Mouse (Mus musculus): Measurements from ENCODE around the gene 1700015F17Rik. TPM values are rescaled to one million over a fixed set of nuclear protein-coding genes. Genes with fewer than 3 reads are reported as not detected.
A peak's percentile ranks its signal among the peaks of the same experiment; 100 is the strongest.

Gene 1700015F17Rik
- total RNA-seq (2021): not detected
- long read RNA-seq, experiment 1: 0 reads
- long read RNA-seq, experiment 2: 0 reads

DNA sequence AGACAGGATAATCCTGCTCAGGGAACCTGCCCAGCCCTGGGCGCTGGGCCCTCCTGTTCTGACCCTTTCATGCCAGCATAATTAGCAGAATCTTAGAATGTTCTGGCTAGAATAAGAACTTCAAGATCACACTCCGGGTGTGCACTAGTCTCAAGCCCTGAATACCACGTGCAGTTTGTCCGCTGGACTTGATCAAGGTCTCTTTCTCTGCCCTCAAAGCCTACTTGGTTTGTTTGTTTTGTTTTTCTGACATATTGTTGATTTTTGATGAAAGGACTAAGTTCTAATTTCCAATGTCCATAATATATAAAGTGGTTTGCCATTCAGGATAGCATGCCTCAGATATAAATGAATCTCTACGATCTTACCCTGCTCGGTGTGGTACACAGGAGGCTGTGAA lies at the start of gene 1700015F17Rik:
Gene 1700015F17Rik (minus strand): TSS at position 101 of the 400 bp plus-strand sequence.
- DNase-seq (ENCODE audit: low spot score in 2 of 2): no peak

DNA sequence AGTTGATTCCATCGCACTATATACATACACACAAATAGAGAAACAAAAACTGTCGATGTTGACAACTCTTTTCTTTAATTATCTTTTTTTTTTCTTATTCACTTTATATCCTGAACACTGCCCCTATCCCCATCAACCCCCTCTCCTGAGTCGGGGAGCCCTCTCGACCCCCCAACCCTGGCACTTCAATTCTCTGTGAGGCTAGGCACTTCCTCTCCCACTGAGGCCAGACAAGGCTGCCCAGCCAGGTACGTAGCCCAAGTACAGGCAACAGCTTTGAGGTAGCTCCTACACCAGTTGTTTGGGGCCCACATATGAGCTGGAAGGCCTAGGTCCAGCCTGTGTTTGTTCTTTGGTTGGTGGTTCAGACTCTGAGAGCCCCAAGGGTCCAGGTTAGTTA lies 36.5 kb upstream of the 1700015F17Rik start:
- no peak for DNase-seq (ENCODE audit: low spot score in 2 of 2)

DNA sequence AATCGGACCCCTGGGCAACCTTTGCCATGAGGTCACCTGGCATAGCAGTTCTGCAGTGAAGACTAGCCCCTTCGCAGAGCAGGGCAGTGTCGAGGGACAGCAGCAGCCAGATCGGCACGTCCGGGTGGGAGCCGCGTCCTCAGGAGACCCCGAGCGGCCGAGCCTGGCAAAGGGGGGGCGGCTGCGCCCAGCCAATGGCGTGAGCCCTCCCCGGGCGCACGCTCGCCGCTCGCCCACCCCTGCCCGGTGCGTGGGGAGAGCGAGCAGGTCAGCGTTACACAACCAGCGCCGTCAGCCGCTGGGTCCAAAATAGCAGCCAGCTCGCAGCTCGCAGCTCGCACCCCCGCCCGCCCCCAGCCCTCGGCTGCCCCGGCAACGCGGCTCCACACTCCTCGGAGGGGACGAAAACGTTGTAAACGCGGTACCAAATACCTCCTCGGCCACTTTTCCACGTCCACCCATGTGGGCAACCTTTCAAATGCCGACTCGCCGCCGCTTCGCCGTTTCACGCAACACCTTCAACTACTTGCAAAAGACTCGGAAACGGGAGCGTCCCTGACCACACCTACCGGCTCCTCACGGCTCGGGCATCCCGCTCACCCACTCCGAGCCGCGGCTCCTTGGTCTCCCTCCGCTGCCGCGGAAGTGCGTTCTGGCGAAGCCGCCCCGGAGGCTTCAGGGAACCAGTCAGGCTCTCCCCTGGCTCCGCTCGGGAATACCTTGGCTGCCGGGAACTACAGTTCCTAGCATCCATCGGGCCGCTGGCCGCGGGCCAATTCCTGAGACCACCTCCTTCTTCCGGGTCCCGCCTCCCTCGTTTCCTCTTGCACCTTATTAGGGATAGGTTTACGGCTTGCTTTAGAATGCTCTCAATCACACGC lies 35.5 kb upstream of the 1700015F17Rik start, which contains the start of gene Cldn12:
Gene Cldn12 (minus strand): TSS at position 763 of the 881 bp plus-strand sequence.
- DNase-seq (ENCODE audit: low spot score in 2 of 2): peak; percentile 89 to 93

DNA sequence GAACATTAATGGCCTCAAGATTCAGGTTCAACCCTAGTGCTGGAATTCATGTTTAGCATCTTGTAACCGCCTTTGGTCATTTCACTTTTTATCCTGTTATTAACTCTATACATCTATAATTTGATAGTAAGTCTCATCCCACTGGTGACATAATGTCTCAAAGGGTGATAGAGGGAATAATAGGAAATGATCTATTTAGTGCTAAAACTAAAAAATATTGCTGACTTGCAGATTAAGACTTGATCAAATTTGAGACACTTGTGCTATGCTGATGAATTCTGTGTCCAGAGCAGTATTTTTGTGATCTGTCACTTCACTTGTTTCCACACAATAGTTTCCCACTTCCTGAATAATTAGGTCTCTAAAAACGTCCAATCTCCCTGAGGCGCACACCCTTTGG lies 32.5 kb upstream of the 1700015F17Rik start:
- DNase-seq (ENCODE audit: low spot score in 2 of 2): no peak

DNA sequence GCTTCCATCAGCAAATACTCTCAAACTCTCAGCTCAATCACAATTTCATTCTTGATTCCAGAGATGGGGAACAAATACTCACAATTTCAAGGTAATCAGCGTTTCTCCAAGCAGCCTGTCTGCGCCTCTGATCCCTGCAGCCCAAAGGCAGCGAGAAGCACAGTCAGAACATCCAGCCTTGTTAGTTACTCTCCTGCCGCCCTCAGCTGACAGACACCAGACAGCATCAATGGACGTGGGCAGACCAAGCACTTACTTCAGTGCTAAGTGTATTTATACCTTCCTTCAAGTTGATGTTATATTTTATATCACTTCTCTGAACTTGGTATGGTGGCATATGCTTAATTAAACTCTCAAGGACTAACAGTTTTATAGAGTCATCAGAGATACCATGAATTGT lies 32.0 kb upstream of the 1700015F17Rik start:
- no peak for DNase-seq (ENCODE audit: low spot score in 2 of 2)

DNA sequence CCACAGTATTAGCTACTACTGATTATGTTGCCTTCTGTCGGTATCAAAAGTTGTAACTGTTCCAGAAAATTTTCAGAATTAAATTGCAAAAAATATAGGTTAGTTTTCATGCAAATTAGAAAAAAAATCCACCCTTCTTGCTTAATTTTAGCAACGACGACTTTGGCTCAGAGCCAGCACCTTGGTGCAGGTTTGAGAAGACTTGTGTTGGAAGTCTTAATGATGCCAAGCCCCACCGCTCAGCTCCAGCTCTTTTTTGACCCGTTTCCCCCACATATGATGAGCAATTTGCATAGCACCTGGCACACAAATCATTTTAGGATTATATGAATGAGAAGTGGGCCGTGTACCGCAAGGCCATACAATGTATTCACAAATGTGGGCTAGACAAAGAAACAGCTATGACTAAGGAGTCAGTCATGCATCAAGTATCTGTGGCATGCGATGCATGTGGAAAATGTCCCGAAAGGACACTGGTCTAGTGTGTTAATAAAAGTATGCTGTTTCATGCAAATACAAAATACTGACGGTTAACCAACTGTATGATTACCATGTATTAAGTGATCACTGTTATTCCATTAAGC lies 31.5 kb upstream of the 1700015F17Rik start:
- DNase-seq (ENCODE audit: low spot score in 2 of 2): no peak

DNA sequence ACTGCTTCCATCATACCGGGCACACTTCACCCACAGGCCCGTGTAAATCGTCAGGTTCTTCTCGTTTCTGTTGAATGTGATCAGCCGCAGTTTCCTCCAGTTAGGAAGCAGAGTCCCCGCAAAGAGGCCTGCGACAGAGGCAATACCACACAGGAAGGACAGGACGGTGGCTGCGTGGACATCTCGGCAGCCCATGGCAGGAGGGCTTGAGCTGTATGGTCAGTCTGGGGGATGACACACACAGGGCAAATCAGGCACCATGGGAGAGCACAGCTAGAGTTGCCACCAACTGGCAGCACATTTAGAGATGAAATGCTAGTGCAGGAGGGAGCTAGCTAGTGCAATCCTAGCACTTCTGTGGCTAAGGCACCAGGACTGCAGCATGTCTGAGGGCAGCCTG lies 29.3 kb upstream of the 1700015F17Rik start:
- no peak for DNase-seq (ENCODE audit: low spot score in 2 of 2)

DNA sequence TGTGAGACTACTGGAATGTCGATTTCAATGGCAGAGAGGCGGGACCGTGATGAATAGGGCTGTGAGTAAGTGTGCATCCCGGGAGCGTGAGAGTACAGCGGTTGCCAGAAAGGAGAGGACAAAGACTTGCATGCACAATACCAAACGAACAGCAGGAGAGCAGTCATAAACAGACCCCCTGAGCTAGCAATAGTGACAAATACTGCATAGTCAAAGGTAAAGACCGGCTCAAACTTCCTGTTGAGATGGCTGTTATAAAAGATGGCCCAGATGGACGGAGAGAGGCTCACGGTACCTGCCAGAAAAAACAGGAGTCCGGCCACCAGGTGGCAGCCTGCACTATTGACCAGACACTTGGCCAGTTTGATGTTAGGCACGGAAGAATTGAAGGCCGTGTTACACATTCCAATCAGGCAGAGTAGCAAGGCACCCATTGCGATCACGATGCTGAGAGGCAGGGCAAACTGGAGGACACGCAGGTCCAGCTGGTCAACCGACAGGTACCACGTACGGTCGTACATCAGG lies 28.8 kb upstream of the 1700015F17Rik start:
- DNase-seq (ENCODE audit: low spot score in 2 of 2): peak; percentile 50 to 63

DNA sequence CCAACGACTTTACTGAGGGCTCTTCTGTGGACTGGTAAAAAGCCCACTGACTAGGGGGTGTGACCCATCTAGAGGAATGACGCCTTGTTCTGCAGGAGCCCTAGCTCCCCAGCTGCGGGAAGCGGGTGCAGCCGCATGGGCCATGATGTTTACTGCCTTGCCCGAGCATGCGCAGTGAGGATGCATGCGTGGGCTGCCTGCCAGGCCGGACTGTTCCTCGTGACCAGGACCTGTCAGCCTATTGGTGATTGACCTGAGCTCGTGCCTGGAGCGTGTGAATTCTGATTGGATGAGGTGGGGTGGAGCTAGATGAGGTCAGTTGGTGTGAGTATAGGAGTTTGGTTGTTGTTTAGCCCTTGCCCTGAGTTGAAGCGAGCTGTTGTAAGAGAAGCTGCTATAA lies 25.5 kb upstream of the 1700015F17Rik start:
- DNase-seq (ENCODE audit: low spot score in 2 of 2): no peak

DNA sequence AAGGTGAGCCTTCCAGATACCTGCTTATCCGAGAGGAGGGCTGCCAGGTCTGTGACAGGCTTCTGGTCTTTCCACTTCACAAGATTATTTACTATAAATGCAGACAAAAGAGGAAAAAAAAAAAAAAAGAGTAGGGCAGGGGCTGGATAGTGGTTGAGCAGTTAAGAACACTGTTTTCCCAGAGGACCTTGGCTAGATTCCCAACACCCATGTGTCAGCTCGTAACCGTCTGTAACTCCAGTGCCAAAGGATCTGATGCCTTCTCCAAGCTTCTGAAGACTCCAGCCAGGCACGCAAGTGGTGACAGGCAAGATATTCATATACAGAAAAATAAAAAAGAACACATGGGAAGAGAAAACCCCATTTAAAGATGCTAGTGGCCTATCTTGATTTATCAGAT lies 24.4 kb upstream of the 1700015F17Rik start:
- no peak for DNase-seq (ENCODE audit: low spot score in 2 of 2)

DNA sequence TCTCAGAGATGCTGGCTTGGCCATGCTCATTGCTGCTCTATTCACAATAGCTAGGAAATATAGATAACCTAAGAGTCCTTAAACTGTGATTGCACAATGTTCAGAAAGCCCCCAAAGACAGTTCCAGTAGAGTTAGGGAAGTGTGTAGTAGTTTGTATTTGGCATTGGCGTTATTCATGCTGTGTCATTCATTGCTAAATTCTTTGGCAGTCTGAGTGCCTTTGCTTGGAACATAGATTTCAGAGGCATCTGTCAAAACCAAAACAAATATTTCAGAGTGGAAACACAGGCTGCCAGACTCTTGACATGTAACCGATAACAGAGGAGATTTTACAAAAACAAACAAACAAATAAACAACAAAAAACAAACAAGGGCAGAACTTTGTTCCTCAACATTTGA lies 22.6 kb upstream of the 1700015F17Rik start:
- DNase-seq (ENCODE audit: low spot score in 2 of 2): no peak

DNA sequence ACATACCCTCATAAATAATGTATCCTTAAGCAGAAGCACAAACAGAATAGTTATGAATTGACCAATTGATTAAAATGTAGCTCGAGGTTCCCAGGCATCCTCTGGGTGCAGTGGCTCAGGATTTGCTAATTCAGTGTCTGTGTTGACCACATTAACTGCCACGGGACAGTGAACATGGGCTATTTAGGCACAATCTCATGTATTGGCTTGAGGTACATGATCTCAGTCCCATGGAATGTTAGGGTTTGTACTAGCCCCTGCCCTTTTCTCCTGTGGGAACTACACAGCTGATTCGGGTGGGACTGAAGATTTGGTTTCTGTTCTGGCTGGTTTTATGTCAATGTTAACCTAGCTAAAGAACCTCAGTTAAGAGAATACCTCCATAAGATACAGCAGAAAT lies 17.4 kb upstream of the 1700015F17Rik start:
- no peak for DNase-seq (ENCODE audit: low spot score in 2 of 2)

DNA sequence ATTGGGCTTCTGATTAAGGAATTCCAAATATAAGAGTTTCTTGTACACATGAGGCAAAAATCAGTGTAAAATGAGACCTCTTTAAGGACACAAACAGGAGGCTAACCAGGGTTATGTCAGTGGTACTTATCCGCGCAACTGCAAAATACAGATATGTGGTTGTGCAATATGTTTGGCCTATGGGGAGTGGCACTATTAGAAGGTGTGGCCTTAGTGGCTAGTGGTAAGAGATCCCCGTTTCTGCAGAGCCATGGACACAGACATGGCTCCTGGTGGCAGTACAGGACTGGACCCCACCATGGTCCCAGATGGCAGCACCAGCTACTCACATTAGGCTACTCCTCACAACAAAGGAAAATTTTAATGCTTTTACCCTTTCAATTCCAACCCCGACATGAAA lies 16.1 kb upstream of the 1700015F17Rik start:
- no peak for DNase-seq (ENCODE audit: low spot score in 2 of 2)

DNA sequence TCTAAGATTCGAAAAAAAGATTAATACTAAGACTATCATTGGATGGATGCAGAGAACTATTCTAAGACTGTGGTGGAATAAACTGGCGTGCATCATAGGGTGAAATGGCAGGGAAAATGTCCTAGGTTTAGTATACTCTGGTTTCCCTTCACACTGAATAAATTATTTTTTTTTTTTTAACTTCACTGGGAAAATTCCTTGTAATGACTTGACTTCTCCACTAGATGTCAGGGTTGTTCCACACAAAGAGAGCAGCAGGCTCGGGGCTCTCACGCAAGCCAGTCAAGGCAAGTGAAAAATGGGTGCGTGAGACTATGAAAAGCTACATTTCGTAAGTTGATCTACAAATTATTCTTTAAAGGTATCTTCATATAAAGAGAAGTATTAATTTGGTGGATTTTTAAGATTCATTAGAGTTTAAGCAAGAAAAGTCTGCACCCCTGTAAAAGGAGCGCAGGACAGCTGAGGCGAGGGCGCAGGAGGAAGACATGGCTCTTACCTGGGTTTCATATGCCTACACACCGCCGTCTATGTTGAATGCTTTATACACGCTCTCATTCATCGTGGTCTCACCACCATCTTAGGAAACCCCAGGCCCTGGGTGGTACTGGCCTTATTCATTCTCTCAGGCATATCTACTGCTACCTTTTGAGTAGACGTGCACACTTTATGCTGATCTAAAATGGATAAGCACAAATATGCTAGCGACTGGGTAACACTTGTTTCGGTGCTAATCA lies 15.5 kb upstream of the 1700015F17Rik start:
- DNase-seq (ENCODE audit: low spot score in 2 of 2): no peak

DNA sequence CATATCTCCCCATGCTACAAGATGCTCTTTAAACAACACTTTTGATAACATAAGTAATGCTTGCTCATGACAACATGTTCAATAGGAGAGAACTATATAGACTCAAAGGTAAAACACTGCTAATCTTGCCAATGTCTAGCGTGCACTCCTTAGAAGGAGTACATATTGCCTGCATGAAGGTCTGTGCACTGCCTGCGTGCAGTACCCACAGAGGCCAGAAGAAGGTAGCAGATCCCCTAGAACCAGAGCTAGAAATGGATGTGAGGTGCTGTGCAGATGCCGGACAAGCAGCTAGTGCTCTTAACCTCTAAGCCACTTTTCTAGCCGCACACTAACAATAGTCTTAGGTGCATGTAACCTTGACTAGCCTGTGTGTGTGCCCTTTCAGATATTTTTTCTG lies 13.2 kb upstream of the 1700015F17Rik start:
- no peak for DNase-seq (ENCODE audit: low spot score in 2 of 2)

DNA sequence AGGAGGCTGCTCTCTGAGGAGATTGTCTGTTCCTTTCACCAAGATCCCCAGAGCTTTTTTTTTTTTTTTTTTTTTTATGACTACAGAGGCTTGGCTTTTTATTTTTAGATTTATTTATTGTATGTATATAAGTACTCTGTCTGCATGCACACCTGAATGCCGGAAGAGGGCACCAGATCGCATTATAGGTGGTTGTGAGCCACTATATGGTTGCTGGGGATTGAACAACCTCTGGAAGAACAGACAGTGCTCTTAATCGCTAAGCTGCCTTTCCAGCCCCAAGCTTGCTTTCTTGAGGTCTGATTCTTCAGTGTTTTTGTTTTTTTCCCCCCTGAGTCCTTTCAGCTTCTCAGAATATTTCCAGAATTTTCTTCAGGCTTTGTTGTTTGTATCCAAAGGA lies 7.1 kb upstream of the 1700015F17Rik start:
- no peak for DNase-seq (ENCODE audit: low spot score in 2 of 2)

DNA sequence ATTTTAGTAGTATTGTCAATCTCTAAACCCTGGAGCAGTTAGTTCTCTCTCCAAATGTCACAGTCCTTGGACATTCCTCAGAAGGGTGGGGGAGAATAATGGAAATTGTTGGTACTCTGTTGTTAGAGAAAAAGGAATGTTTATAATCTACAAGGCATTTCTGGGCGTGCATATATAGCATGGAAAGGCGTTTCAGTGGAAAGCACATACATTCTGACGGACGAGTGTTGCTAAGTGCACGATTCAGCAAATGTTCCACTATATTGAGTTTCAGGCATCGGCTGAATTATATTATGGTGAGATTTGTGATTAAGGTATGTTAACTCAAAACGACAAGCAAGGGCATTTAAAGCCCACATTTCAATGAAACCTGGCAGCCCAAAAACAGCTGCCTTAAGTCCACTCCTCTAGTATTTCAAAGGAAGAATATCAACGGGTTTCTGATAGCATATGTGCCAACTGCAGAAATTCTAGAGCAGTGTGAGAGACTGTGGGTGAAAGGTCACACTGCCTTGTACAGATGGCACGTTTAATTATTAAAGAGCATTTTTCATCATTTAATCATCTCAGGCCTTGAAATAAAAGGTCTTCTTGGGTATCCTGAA lies 4.4 kb upstream of the 1700015F17Rik start:
- DNase-seq (ENCODE audit: low spot score in 2 of 2): no peak

DNA sequence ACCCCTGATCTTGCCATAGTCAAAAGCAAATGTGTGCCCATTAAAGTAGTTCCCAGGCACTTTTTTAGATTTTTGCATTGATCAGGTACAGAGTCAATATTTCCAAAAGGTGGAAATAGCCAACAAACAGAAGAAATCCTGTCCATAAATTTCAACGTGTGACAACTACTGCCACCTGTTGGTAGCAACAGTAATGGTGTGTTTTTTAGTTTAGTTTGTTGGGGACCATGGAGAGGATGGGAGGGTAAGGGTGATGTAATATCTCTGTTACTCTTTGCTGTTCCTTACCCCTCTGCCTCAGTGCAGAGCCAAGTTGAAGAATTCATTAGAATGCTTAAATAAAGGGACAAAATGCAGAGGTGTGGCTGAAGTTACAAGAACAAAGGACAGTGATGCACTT lies 2.7 kb upstream of the 1700015F17Rik start:
- DNase-seq (ENCODE audit: low spot score in 2 of 2): no peak

DNA sequence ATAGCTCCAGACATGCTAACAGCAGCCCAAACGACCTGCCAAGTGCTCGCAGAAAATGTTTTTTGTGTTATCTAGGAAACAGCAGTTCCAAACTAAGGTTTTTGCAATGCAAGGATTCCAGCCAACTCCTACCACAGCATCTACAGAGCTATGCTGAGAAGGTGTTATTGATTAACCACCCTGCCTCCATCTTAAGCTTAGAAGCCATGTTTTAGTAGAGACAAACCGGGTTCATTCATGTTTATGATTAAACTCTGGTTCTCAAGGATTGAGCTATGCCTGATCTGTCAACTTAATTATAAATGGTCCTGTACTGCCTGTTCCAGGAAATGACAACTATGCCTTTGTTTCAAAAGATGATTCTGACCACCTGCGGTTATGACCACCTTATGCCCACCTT lies 2.8 kb downstream of the 1700015F17Rik start:
- DNase-seq (ENCODE audit: low spot score in 2 of 2): no peak

DNA sequence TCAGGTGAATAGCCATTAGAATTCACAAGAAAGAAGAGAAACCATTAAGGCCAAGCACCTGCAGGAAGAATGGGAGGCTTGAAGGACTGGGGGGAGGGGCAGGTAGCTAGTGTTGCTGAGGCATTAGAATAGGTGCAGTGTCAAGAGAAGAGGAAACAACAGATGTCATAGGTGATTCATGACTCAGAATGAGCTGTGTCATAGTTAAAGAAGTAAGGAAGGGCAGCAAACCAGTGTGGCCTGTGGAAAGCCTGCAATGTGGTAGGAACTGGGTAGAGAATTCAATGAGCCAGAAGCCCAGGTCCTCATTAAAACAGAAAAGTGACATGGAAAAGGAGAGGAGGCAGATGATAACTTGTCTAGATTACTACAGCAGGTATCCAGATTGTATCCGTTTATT lies 13.7 kb downstream of the 1700015F17Rik start:
- DNase-seq (ENCODE audit: low spot score in 2 of 2): no peak

DNA sequence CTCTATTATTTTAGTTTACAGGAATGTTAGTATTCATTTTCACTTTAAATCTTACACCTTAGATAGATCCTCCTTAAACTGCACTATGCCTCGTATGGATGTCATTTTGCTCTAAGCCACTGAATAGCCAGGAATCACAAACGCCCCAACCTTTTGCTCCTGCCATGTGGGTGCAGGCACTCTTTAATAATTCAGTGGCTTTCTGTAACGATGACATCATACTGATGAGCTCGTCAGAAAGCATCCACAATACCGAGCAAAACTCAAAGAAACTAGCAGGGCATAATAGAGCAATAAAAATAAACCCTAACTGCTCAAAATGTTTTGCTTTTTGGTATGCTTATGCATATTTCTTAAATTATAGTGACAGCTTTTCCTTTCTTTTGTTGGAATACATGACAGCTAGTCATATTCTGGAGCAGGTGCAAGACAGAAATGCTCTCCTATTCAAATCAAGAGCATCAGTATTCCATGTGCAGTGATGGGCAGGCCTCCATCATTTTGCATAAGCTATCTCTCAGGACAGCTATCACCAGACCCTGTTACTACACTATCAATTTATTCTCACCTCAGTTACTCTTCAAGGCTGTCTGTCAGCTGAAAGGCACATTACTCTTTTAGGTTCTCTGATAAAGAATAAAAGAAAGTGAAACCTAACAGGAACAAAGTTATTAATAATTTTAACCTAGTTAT lies 47.1 kb downstream of the 1700015F17Rik start:
- no peak for DNase-seq (ENCODE audit: low spot score in 2 of 2)

Measured in adrenal gland, adult 18-20 months (tissue).